ENCODE assay signal across 8 mouse cellular contexts in the genomic region with DNA sequence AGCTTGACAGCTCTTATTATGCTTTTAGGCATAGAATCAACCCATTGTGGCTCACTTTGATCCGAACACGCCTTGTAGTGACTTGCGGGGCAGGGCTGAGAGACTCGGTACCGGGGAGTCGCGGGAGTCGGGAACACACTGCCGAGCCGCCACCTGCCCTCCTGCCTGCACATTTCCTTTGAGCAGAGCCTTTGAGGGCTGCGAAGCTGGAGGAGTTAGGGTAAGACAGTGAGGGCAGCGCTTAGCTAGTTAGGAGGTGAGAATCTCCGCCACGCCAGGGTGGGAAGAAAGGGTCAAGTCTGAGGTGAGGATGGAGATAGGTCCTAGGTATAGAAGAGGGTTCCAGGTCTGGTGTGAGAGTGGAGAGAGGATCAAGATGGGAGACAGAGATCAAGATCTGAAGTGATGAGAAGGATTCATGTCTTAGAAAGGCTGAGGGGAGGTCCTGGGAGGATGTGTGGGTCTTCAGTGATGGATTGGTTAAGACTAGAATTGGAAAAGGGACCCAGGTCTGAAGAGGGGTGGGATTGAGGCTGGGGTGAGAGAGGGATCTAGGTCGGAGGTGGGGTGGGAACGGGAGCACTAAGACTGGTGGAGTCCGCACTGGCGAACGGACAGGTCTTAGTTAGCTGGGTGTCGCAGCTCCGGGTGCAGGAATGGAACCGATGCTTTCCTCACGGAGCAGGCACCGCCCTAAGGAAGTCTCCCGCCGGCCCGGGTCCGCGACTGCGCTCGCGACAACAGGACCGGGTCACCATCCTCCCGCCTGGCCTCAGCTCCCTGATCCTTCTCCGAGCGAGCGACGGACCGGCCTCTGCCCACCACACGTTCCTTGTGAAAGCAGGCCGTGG. TPM values are rescaled to one million over a fixed set of nuclear protein-coding genes. Genes with fewer than 3 reads are reported as not detected.
DNase-seq lines count a peak whose midpoint lies in the region; ATAC-seq and TF ChIP-seq lines count a peak whose summit lies in the region.

No protein-coding gene starts in this region.

- peak overlapping the region; percentile 48 for H3K9ac ChIP-seq in hindbrain, postnatal 0 days (replicated peaks; ENCODE audit: low read length)
- peak overlapping the region; percentile 23; the same call in 1 of the 2 replicates for H3K9ac ChIP-seq in liver, embryonic 14.5 days (replicated peaks)

- peak; percentile 59; the same call in 1 of the 2 replicates for ATAC-seq in hindbrain, postnatal 0 days
- ATAC-seq in liver, embryonic 14.5 days (ENCODE audit: insufficient read depth): no peak
- ATAC-seq in activated CD4-positive, CD25-positive, alpha-beta regulatory T cell, adult 4 months: no peak

- no peaks in the 10 kb centered on the region for H3K36me3 ChIP-seq in forebrain, embryonic 10.5 days (replicated peaks)
- H3K36me3 ChIP-seq in hindbrain, postnatal 0 days (ENCODE audit: insufficient read depth, low read length): no peaks in the 10 kb centered on the region
- H3K36me3 ChIP-seq in liver, embryonic 14.5 days (replicated peaks; ENCODE audit: control insufficient read depth, insufficient read depth, low read depth): no peaks in the 10 kb centered on the region

- H3K4me1 ChIP-seq in bone marrow macrophage, adult 2 months (ENCODE audit: control insufficient read depth, insufficient read depth, low read length): peaks cover 2% of the 10 kb centered on the region; the same call in 1 of the 2 replicates
- peaks cover 20% of the 10 kb centered on the region for H3K4me1 ChIP-seq in forebrain, embryonic 10.5 days
- peaks cover 10% of the 10 kb centered on the region; the same call in 1 of the 2 replicates for H3K4me1 ChIP-seq in hindbrain, postnatal 0 days (ENCODE audit: insufficient read depth, low read length)
- peaks cover 0 to 5% of the 10 kb centered on the region in 2 experiments; a peak in 2 of 4 replicates for H3K4me1 ChIP-seq in liver, embryonic 14.5 days (replicated peaks; ENCODE audit: control insufficient read depth in 2 of 2, insufficient read depth in 2 of 2, low read length in 1 of 2)

- TF ChIP-seq EP300 in liver, embryonic 14.5 days (IDR thresholded peaks at IDR 0.05; ENCODE audit: low read depth): no peak

- peak overlapping the region; percentile 55 for H3K4me3 ChIP-seq in bone marrow macrophage, adult 2 months (ENCODE audit: insufficient read depth, low read length)
- H3K4me3 ChIP-seq in forebrain, embryonic 10.5 days: peak overlapping the region; percentile 61
- peak overlapping the region; percentile 48 for H3K4me3 ChIP-seq in hindbrain, postnatal 0 days (ENCODE audit: low read length)
- peak overlapping the region; percentile 22 to 52 for H3K4me3 ChIP-seq in liver, embryonic 14.5 days (ENCODE audit: insufficient read depth in 1 of 2, low read depth in 2 of 2, low read length in 2 of 2)

- peak overlapping the region; percentile 88 for H3K4me2 ChIP-seq in hindbrain, postnatal 0 days (ENCODE audit: low read depth, low read length)
- H3K4me2 ChIP-seq in liver, embryonic 14.5 days (ENCODE audit: low read depth): peak overlapping the region; percentile 59

- peaks cover 41% of the 10 kb centered on the region for H3K27me3 ChIP-seq in forebrain, embryonic 10.5 days (ENCODE audit: poor library complexity, severe bottlenecking)
- no peaks in the 10 kb centered on the region for H3K27me3 ChIP-seq in hindbrain, postnatal 0 days (ENCODE audit: insufficient read depth, low read length)
- peaks cover 34% of the 10 kb centered on the region for H3K27me3 ChIP-seq in liver, embryonic 14.5 days (ENCODE audit: control insufficient read depth, insufficient read depth, low read length)

- no peaks in the 10 kb centered on the region for H3K9me3 ChIP-seq in forebrain, embryonic 10.5 days
- H3K9me3 ChIP-seq in hindbrain, postnatal 0 days (ENCODE audit: low read length): no peaks in the 10 kb centered on the region
- no peaks in the 10 kb centered on the region for H3K9me3 ChIP-seq in liver, embryonic 14.5 days (ENCODE audit: control insufficient read depth, low read length)

- TF ChIP-seq POLR2A in bone marrow macrophage, adult 2 months (IDR thresholded peaks at IDR 0.05; ENCODE audit: borderline replicate concordance, low read depth, low read length): no peak

- H3K27ac ChIP-seq in bone marrow macrophage, adult 2 months (ENCODE audit: insufficient read depth, low read depth, low read length): no peak overlapping the region
- H3K27ac ChIP-seq in forebrain, embryonic 10.5 days: peak overlapping the region; percentile 78
- no peak overlapping the region for H3K27ac ChIP-seq in hindbrain, postnatal 0 days
- no peak overlapping the region for H3K27ac ChIP-seq in liver, embryonic 14.5 days

- DNase-seq in ovary, postnatal 36 days (ENCODE audit: low spot score): peak; percentile 27
- DNase-seq in ovary, postnatal 14 days (ENCODE audit: low spot score): no peak
- peak; percentile 65 for DNase-seq in forebrain, embryonic 10.5 days (ENCODE audit: extremely low spot score, low spot score)
- peak; percentile 49 for DNase-seq in hindbrain, postnatal 0 days (ENCODE audit: low spot score)
- no peak for DNase-seq in liver, embryonic 14.5 days (ENCODE audit: low read depth in 3 of 3, low spot score in 3 of 3)
- peak; percentile 60 for DNase-seq in naive thymus-derived CD4-positive, alpha-beta T cell, adult 2 months (ENCODE audit: low read depth)

- WGBS in forebrain, embryonic 10.5 days: under 1% methylated on average over 41 of the region's 41 CpGs
- WGBS in hindbrain, postnatal 0 days: under 1% methylated on average over 41 of the region's 41 CpGs
- under 1% methylated on average over 41 of the region's 41 CpGs for WGBS in liver, embryonic 14.5 days (ENCODE audit: insufficient replicate concordance)

- no peak for TF ChIP-seq CTCF in bone marrow macrophage, adult 2 months (IDR thresholded peaks at IDR 0.05; ENCODE audit: low read depth, low read length)
- TF ChIP-seq CTCF in hindbrain, postnatal 0 days (IDR thresholded peaks at IDR 0.05; ENCODE audit: low read depth): no peak
- no peak for TF ChIP-seq CTCF in liver, embryonic 14.5 days (IDR thresholded peaks at IDR 0.05; ENCODE audit: low read depth)

RNA-seq across cellular contexts. Expression of a gene that starts 11.7 kb away (rescaled TPM):
- polyA plus RNA-seq in bone marrow macrophage, adult 2 months (2012; ENCODE audit: insufficient read depth, insufficient read length, missing spikeins): 24.1 and 29.9 TPM in 2 replicates
- 80.1 and 81.2 TPM in 2 replicates for polyA plus RNA-seq in forebrain, embryonic 10.5 days (2016; fragmentation: Nextera tagmentation; extraction: Ambion mirVana)
- 16.8 and 17.0 TPM in 2 replicates for total RNA-seq in hindbrain, postnatal 0 days (2014; rRNA removed)
- 24.2 and 29.6 TPM in 2 replicates for polyA plus RNA-seq in hindbrain, postnatal 0 days (2015; fragmentation: Nextera tagmentation; extraction: Ambion mirVana)
- 6.2 and 11.1 TPM in 2 replicates for polyA plus RNA-seq in liver, embryonic 14.5 days (2012; rRNA removed)
- polyA plus RNA-seq in liver, embryonic 14.5 days (2014; fragmentation: Nextera tagmentation; extraction: Ambion mirVana): 23.2 and 30.1 TPM in 2 replicates
- polyA plus RNA-seq in activated CD4-positive, CD25-positive, alpha-beta regulatory T cell, adult 4 months (2017; shearing (Covaris generic)): 10 to 100 TPM; 37.9 to 38.9 TPM

RNA-seq across cellular contexts. Expression of a gene that starts 19.1 kb away (rescaled TPM):
- 40.8 and 52.0 TPM in 2 replicates for polyA plus RNA-seq in bone marrow macrophage, adult 2 months (2012; ENCODE audit: insufficient read depth, insufficient read length, missing spikeins)
- polyA plus RNA-seq in forebrain, embryonic 10.5 days (2016; fragmentation: Nextera tagmentation; extraction: Ambion mirVana): 23.1 and 23.7 TPM in 2 replicates
- total RNA-seq in hindbrain, postnatal 0 days (2014; rRNA removed): 15.0 and 19.5 TPM in 2 replicates
- polyA plus RNA-seq in hindbrain, postnatal 0 days (2015; fragmentation: Nextera tagmentation; extraction: Ambion mirVana): 10.8 and 11.8 TPM in 2 replicates
- polyA plus RNA-seq in liver, embryonic 14.5 days (2012; rRNA removed): 14.9 and 23.2 TPM in 2 replicates
- polyA plus RNA-seq in liver, embryonic 14.5 days (2014; fragmentation: Nextera tagmentation; extraction: Ambion mirVana): 18.1 and 19.2 TPM in 2 replicates
- 10 to 100 TPM; 31.1 to 45.8 TPM for polyA plus RNA-seq in activated CD4-positive, CD25-positive, alpha-beta regulatory T cell, adult 4 months (2017; shearing (Covaris generic))

Comparison
In these comparisons a context has a peak if more than half of its experiments do, and no peak if none do; other contexts are left out.
1. DNase-seq: peak in ovary, postnatal 36 days (single experiment), forebrain, embryonic 10.5 days (single experiment), hindbrain, postnatal 0 days (single experiment) and naive thymus-derived CD4-positive, alpha-beta T cell, adult 2 months (single experiment); none in ovary, postnatal 14 days (single experiment) and liver, embryonic 14.5 days (0 of 3).
2. Peak in every context shown above with its lines, with median percentiles within 50 percentile points of each other: H3K4me3 ChIP-seq.